Mouse (Mus musculus) limb, embryonic 15.5 days (tissue): ENCODE results near the gene Mybpc2. TPM values are rescaled to one million over a fixed set of nuclear protein-coding genes. Genes with fewer than 3 reads are reported as not detected.
A peak's percentile ranks its signal among the peaks of the same experiment; 100 is the strongest.

Experiments
- ATAC-seq: fragments of 200-750 bp; cut with Nextera tagmentation; 2 replicates; pipeline ENCODE4 v1.8.0; 2017; ENCODE audit warnings: low read depth, moderate TSS enrichment; ENCODE audit not compliant: insufficient number of reproducible peaks, low FRiP score, low TSS enrichment
- H3K27ac ChIP-seq: fragments of 300-500 bp; sonication (generic); 2 replicates; pipeline ENCODE4 v1.5.1; 2015; ENCODE audit warnings: moderate library complexity, mild to moderate bottlenecking, inconsistent platforms
- H3K27me3 ChIP-seq: fragments of 300-500 bp; sonication (generic); 2 replicates; pipeline ENCODE4 v1.6.1; 2015; ENCODE audit warnings: inconsistent platforms
- H3K36me3 ChIP-seq: fragments of 300-500 bp; sonication (generic); 2 replicates; pipeline ENCODE4 v1.6.1; 2015; ENCODE audit warnings: inconsistent platforms
- H3K4me1 ChIP-seq: fragments of 300-500 bp; sonication (generic); 2 replicates; pipeline ENCODE4 v1.6.1; 2015; ENCODE audit warnings: inconsistent platforms
- H3K4me2 ChIP-seq: fragments of 300-500 bp; sonication (generic); 2 replicates; pipeline ENCODE4 v1.6.1; 2015; ENCODE audit warnings: mild to moderate bottlenecking, inconsistent platforms
- H3K4me3 ChIP-seq: fragments of 300-500 bp; sonication (generic); 2 replicates; pipeline ENCODE4 v1.5.1; 2015; ENCODE audit warnings: mild to moderate bottlenecking, inconsistent platforms
- H3K9ac ChIP-seq: fragments of 300-500 bp; sonication (generic); 2 replicates; pipeline ENCODE4 v1.6.1; 2015; ENCODE audit warnings: inconsistent platforms
- H3K9me3 ChIP-seq: fragments of 300-500 bp; sonication (generic); 2 replicates; pipeline ENCODE4 v1.6.1; 2016; ENCODE audit warnings: inconsistent platforms
- WGBS: fragments of 180-500 bp; shearing (Covaris S2); methylation state at CpG from one replicate; pipeline ENCODE4 v1.1.7; 2015; 5-methylcytosine and 5-hydroxymethylcytosine counted together
- polyA plus RNA-seq: library from polyadenylated mRNA; unstranded; fragments of >200 nt; fragmentation: Nextera tagmentation; extraction: Ambion mirVana; gene quantifications from 2 replicates; pipeline ENCODE4 v1.2.1, GENCODE M21; 2015

Gene Mybpc2
- polyA plus RNA-seq, 1 experiment from 2014 or later, result 0.13 TPM

DNA sequence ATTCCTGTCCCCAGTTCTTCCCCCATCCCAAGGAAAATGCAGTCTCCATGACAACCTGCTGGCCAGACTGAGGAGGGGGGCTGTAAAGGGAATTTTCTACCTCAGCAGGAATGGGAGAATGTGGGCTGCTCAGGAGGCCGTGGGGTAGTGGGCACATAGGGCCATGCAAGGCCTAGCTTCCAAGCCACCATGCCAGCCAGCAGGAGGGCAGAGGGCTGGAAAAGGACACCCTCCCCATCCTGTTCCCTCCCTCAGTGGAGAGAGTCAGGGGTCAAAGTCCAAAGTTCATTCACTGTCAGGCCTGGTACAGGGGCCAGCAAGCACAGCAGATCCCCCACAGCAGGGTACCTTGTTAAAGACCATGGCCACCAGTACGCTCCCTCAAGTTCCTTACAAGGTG, 59.3 kb downstream of the Mybpc2 start, which contains the start of gene Aspdh:
TSS of gene Aspdh (plus strand) at position 281 of the 400 bp plus-strand sequence.
- ATAC-seq, result no peak
- 0 out of 2 replicates have a peak, but pooled peaks cover 16% of the 10 kb centered on the region for H3K36me3 ChIP-seq
- H3K27me3 ChIP-seq, result peaks cover 54% of the 10 kb centered on the region
- no peak within 1 kb of the TSS for H3K4me3 ChIP-seq
- H3K9me3 ChIP-seq, result no peaks in the 10 kb centered on the region
- peaks cover 27% of the 10 kb centered on the region for H3K4me1 ChIP-seq
- H3K4me2 ChIP-seq, result no peak within 1 kb of the TSS
- no peak within 1 kb of the TSS for H3K9ac ChIP-seq
- 64% methylated on average over 2 of the region's 2 CpGs for WGBS
- H3K27ac ChIP-seq, result no peak within 1 kb of the TSS

- no peak overlapping the region for H3K4me3 ChIP-seq
- H3K9ac ChIP-seq, result no peak overlapping the region
- H3K4me2 ChIP-seq, result no peak overlapping the region
- H3K36me3 ChIP-seq, result 0 out of 2 replicates have a peak, but pooled peaks cover 11% of the 10 kb centered on the region
- H3K27ac ChIP-seq, result no peak overlapping the region
- peaks cover 60% of the 10 kb centered on the region for H3K27me3 ChIP-seq
- H3K9me3 ChIP-seq, result no peaks in the 10 kb centered on the region
- ATAC-seq, result no peak
- peaks cover 27% of the 10 kb centered on the region for H3K4me1 ChIP-seq
- 26% methylated on average over 4 of the region's 4 CpGs for WGBS
Measured at GRCm38 (mm10) chr7:44464511-44464910, 59.9 kb downstream of the Mybpc2 start.

DNA sequence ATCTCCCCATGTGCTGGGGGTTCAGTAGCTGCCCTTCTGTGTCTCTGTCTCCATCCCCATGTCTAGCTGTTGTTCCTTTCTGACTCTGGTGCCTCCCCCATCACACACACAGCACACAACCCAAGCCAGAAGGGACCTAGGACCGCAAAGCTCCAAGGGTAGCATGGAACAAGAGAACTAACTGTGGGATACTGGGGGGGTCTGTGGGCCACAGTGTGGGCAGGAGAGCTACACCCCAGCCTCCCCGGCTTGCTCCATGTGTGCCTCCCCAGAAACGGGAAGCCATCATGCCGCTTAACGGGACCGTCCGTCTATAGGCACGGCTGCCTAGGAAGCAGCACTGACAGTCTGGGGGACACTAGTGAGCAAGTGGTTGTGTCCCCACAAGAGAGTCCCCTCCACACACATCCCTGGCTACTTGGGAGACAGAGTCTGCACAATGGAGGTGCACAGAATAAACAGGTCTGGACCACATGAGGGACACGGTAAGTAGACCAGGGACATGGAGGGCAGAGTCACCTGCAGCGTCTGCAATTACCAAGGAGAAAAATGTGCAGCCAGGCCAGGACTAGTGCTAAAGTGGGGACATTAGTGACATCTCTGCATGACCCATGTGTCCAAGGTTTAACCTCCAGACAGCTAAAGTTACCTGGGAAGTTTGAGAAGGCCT, 60.8 kb downstream of the Mybpc2 start:
- H3K4me2 ChIP-seq, result no peak overlapping the region
- no peak overlapping the region for H3K9ac ChIP-seq
- 82% methylated on average over 10 of the region's 10 CpGs for WGBS
- ATAC-seq, result no peak
- H3K27ac ChIP-seq, result no peak overlapping the region
- H3K9me3 ChIP-seq, result no peaks in the 10 kb centered on the region
- H3K4me1 ChIP-seq, result peaks cover 22% of the 10 kb centered on the region
- H3K27me3 ChIP-seq, result peaks cover 68% of the 10 kb centered on the region
- H3K36me3 ChIP-seq, result 0 out of 2 replicates have a peak, but pooled peaks cover 10% of the 10 kb centered on the region
- H3K4me3 ChIP-seq, result no peak overlapping the region

DNA sequence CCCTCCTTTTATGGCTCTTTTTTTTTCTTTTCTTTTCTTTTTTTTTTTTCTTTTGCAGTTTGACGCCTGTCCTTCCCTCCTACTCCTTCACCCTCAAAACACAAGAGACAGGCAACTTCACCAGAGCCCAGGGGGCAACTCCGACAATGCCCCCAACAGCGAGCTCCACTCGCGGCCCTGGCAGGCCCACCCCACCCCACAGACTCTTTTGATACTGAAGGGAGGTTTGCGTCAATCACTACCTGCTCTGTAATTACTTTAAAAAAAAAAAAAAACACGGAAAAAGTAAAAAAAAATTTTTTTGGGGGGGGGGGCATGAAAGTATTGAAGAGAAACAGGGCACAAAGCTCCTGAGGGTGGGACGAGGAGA, 61.4 kb downstream of the Mybpc2 start:
- 28% methylated on average over 8 of the region's 8 CpGs for WGBS
- peaks cover 70% of the 10 kb centered on the region for H3K27me3 ChIP-seq
- H3K4me2 ChIP-seq, result peak overlapping the region; percentile 29
- H3K9ac ChIP-seq, result no peak overlapping the region
- H3K9me3 ChIP-seq, result no peaks in the 10 kb centered on the region
- H3K27ac ChIP-seq, result no peak overlapping the region
- H3K36me3 ChIP-seq, result 0 out of 2 replicates have a peak, but pooled peaks cover 10% of the 10 kb centered on the region
- H3K4me1 ChIP-seq, result peaks cover 17% of the 10 kb centered on the region
- no peak for ATAC-seq
- H3K4me3 ChIP-seq, result peak overlapping the region; percentile 14; the same call in 1 of the 2 replicates

- H3K4me1 ChIP-seq, result peaks cover 15% of the 10 kb centered on the region
- 18% methylated on average over 68 of the region's 77 CpGs for WGBS
- no peak overlapping the region for H3K27ac ChIP-seq
- ATAC-seq, result no peak
- H3K9me3 ChIP-seq, result no peaks in the 10 kb centered on the region
- H3K9ac ChIP-seq, result no peak overlapping the region
- 0 out of 2 replicates have a peak, but pooled peaks cover 10% of the 10 kb centered on the region for H3K36me3 ChIP-seq
- peak overlapping the region; percentile 29 for H3K4me2 ChIP-seq
- H3K4me3 ChIP-seq, result peak overlapping the region; percentile 14
- H3K27me3 ChIP-seq, result peaks cover 70% of the 10 kb centered on the region
Measured at GRCm38 (mm10) chr7:44462218-44463055, 62.0 kb downstream of the Mybpc2 start.

DNA sequence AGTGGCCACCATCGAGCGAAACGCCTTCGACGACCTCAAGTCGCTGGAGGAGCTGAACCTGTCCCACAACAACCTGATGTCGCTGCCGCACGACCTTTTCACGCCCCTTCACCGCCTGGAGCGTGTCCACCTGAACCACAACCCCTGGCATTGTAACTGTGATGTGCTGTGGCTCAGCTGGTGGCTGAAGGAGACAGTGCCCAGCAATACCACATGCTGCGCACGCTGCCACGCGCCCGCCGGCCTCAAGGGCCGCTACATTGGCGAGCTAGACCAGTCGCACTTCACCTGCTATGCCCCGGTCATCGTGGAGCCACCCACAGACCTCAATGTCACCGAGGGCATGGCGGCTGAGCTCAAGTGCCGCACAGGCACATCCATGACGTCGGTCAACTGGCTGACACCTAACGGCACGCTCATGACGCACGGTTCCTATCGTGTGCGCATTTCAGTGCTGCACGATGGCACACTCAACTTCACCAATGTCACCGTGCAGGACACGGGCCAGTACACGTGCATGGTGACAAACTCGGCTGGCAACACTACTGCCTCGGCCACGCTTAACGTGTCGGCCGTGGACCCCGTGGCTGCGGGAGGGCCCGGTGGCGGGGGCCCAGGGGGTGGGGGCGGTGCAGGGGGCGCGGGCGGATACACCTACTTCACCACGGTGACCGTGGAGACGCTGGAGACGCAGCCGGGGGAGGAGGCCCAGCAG, 62.8 kb downstream of the Mybpc2 start:
- no peak for ATAC-seq
- H3K9me3 ChIP-seq, result no peaks in the 10 kb centered on the region
- peaks cover 70% of the 10 kb centered on the region for H3K27me3 ChIP-seq
- 0 out of 2 replicates have a peak overlapping the region, but pooled peaks have one; percentile 14 for H3K4me3 ChIP-seq
- H3K36me3 ChIP-seq, result 0 out of 2 replicates have a peak, but pooled peaks cover 10% of the 10 kb centered on the region
- WGBS, result 54% methylated on average over 51 of the region's 57 CpGs
- H3K9ac ChIP-seq, result no peak overlapping the region
- 0 out of 2 replicates have a peak overlapping the region, but pooled peaks have one; percentile 29 for H3K4me2 ChIP-seq
- H3K27ac ChIP-seq, result no peak overlapping the region
- peaks cover 10% of the 10 kb centered on the region; the same call in 1 of the 2 replicates for H3K4me1 ChIP-seq

- H3K4me2 ChIP-seq, result no peak overlapping the region
- H3K9me3 ChIP-seq, result no peaks in the 10 kb centered on the region
- H3K4me1 ChIP-seq, result peaks cover 10% of the 10 kb centered on the region; the same call in 1 of the 2 replicates
- no peak overlapping the region for H3K4me3 ChIP-seq
- ATAC-seq, result no peak
- peaks cover 70% of the 10 kb centered on the region for H3K27me3 ChIP-seq
- H3K36me3 ChIP-seq, result 0 out of 2 replicates have a peak, but pooled peaks cover 10% of the 10 kb centered on the region
- no peak overlapping the region for H3K9ac ChIP-seq
- WGBS, result 66% methylated on average over 31 of the region's 31 CpGs
- no peak overlapping the region for H3K27ac ChIP-seq
Measured at GRCm38 (mm10) chr7:44460767-44461502, 63.5 kb downstream of the Mybpc2 start.

DNA sequence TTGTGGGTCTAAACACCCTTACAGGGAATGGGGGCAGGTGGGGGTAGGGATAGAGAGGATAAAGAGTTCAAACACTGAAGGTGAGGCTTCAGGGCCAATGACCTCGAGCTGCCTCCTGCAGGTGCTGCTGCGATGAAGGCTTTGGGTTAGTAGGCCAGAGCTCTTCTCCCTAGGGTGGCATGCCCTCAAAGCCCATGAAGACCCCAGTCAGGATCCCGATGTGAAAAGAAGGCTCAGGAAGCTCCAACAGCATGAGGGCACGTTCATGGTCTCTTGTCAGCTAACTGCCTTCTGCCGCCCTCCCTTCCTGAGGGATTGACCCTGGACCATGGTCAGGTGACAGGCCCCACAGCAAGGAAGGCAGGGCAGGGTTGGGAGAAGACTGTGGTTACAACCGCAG, 64.4 kb downstream of the Mybpc2 start:
- H3K27me3 ChIP-seq, result peaks cover 65% of the 10 kb centered on the region
- no peak for ATAC-seq
- H3K36me3 ChIP-seq, result 0 out of 2 replicates have a peak, but pooled peaks cover 10% of the 10 kb centered on the region
- H3K4me3 ChIP-seq, result no peak overlapping the region
- no peak overlapping the region for H3K4me2 ChIP-seq
- peaks cover 10% of the 10 kb centered on the region; the same call in 1 of the 2 replicates for H3K4me1 ChIP-seq
- H3K9ac ChIP-seq, result no peak overlapping the region
- H3K9me3 ChIP-seq, result no peaks in the 10 kb centered on the region
- no peak overlapping the region for H3K27ac ChIP-seq
- 73% methylated on average over 6 of the region's 6 CpGs for WGBS

DNA sequence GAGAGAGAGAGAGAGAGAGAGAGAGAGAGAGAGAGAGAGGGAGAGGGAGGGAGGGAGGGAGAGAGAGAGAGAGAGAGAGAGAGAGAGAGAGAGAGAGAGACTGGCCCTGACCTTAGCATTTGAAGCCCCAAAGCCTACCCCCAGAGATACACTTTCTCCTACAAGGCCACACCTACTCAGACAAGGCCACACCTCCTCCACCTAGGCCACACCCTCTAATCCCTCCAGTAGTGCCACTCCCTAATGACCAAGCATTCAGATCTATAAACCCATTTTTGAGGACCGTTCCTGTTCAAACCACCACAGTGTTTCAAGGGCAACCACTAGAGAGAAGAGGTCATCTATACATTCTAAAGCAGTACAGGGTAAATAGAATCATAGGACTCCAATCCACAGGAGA, 68.2 kb downstream of the Mybpc2 start:
- H3K9ac ChIP-seq, result no peak overlapping the region
- no peak overlapping the region for H3K4me3 ChIP-seq
- H3K27me3 ChIP-seq, result peaks cover 28% of the 10 kb centered on the region
- no peak overlapping the region for H3K27ac ChIP-seq
- 0 out of 2 replicates have a peak, but pooled peaks cover 2% of the 10 kb centered on the region for H3K36me3 ChIP-seq
- H3K4me1 ChIP-seq, result no peaks in the 10 kb centered on the region
- H3K4me2 ChIP-seq, result no peak overlapping the region
- H3K9me3 ChIP-seq, result no peaks in the 10 kb centered on the region
- 85% methylated on average over 1 of the region's 1 CpGs for WGBS
- no peak for ATAC-seq

- WGBS, result 9% methylated on average over 3 of the region's 3 CpGs
- H3K27me3 ChIP-seq, result peaks cover 4% of the 10 kb centered on the region; the same call in 1 of the 2 replicates
- no peak overlapping the region for H3K9ac ChIP-seq
- H3K27ac ChIP-seq, result no peak overlapping the region
- no peak overlapping the region for H3K4me2 ChIP-seq
- no peaks in the 10 kb centered on the region for H3K9me3 ChIP-seq
- no peaks in the 10 kb centered on the region for H3K36me3 ChIP-seq
- H3K4me3 ChIP-seq, result no peak overlapping the region
- ATAC-seq, result no peak
- H3K4me1 ChIP-seq, result no peaks in the 10 kb centered on the region
Measured at GRCm38 (mm10) chr7:44453256-44453655, 71.2 kb downstream of the Mybpc2 start.
